Mouse (Mus musculus): ENCODE measurements around the gene Sppl2b.

DNA sequence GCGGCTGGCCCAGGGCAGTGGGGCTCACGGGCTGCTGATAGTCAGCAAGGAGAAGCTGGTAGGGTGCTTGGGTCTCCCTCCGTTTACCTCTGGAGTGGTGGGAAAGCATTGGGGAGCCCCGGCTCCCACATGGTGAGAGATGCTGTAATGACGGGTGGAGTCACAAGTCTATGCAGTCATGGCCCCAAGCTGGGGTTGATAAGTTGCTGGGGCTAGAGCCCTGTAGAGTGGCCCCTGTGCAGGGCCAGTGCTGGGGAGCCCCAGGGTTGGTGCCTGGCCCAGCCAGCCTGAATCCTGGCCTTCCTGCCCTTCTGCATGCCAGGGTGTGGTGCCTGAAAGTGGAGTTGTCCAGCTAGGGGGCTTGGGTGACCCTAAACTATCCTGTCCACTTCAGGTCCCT, 7.2 kb downstream of the Sppl2b start:
- TF ChIP-seq CTCF (IDR thresholded peaks at IDR 0.05; ENCODE audit: low read depth) (no peak), EP300 (optimal IDR thresholded peaks at IDR 0.05) (no peak)

Data from stomach, postnatal 0 days (tissue).